ENCODE assay signal across 8 mouse cellular contexts in genomic region chr19:45056364-45056763, GRCm38 (mm10). TPM values are rescaled to one million over a fixed set of nuclear protein-coding genes. Genes with fewer than 3 reads are reported as not detected.
DNase-seq lines count a peak whose midpoint lies in the region; ATAC-seq and TF ChIP-seq lines count a peak whose summit lies in the region.

No protein-coding gene starts in this region.

- ATAC-seq in midbrain, postnatal 0 days (ENCODE audit: low FRiP score) = no peak

- peak; percentile 82 for TF ChIP-seq CTCF in heart, adult 2 months (IDR thresholded peaks at IDR 0.05)
- TF ChIP-seq CTCF in midbrain, postnatal 0 days (IDR thresholded peaks at IDR 0.05) = peak; percentile 79

- H3K9me3 ChIP-seq in midbrain, postnatal 0 days (ENCODE audit: low read length) = no peaks in the 10 kb centered on the region

- no peak overlapping the region for H3K9ac ChIP-seq in heart, adult 2 months (ENCODE audit: low read depth, low read length)
- no peak overlapping the region for H3K9ac ChIP-seq in midbrain, postnatal 0 days (replicated peaks; ENCODE audit: low read length, poor library complexity, severe bottlenecking)

- TF ChIP-seq EP300 in heart, adult 2 months (IDR thresholded peaks at IDR 0.05; ENCODE audit: insufficient read depth, low read depth, low read length) = no peak

- no peak for TF ChIP-seq POLR2A in heart, adult 2 months (IDR thresholded peaks at IDR 0.05; ENCODE audit: insufficient read depth, low read depth, low read length)

- intact Hi-C loops in heart, adult 2 months (cut with DNase I) = no loop called here
- intact Hi-C loops in heart, postnatal 36 days (cut with DNase I) = no loop called here

- H3K79me2 ChIP-seq in heart, adult 2 months (replicated peaks; ENCODE audit: control insufficient read depth, insufficient read depth, low read length) = no peaks in the 10 kb centered on the region

- peak in 1 of 2 experiments; percentile 39 for DNase-seq in heart, adult 2 months
- no peak for DNase-seq in heart, postnatal 36 days
- DNase-seq in ES-CJ7 (ENCODE audit: low read depth, low spot score) = peak; percentile 63
- DNase-seq in embryo, embryonic 10.5 days (ENCODE audit: low spot score) = peak; percentile 74
- DNase-seq in kidney, postnatal 10 days = peak; percentile 52
- DNase-seq in midbrain, postnatal 0 days (ENCODE audit: low spot score) = peak; percentile 78
- no peak for DNase-seq in T-cell, adult 2 months (ENCODE audit: low spot score)
- no peak for DNase-seq in gastrocnemius, postnatal 4 days (ENCODE audit: low spot score in 2 of 2)

- peaks cover 5% of the 10 kb centered on the region for H3K4me1 ChIP-seq in heart, adult 2 months (ENCODE audit: control insufficient read depth, insufficient read depth, low read length)
- peaks cover 12% of the 10 kb centered on the region; the same call in 1 of the 2 replicates for H3K4me1 ChIP-seq in midbrain, postnatal 0 days (ENCODE audit: insufficient read depth, low read length)

- WGBS in heart, adult 2 months = 35% methylated on average over 4 of the region's 4 CpGs
- 37% methylated on average over 4 of the region's 4 CpGs for WGBS in midbrain, postnatal 0 days

- no peaks in the 10 kb centered on the region; the same call in 1 of the 2 replicates for H3K36me3 ChIP-seq in heart, adult 2 months (ENCODE audit: control insufficient read depth, insufficient read depth, low read length)
- H3K36me3 ChIP-seq in midbrain, postnatal 0 days (ENCODE audit: insufficient read depth, low read length) = peaks cover 34% of the 10 kb centered on the region

- no peak overlapping the region for H3K4me3 ChIP-seq in heart, adult 2 months
- no peak overlapping the region for H3K4me3 ChIP-seq in midbrain, postnatal 0 days (ENCODE audit: low read depth, low read length)

- H3K27me3 ChIP-seq in heart, adult 2 months (ENCODE audit: control insufficient read depth, insufficient read depth, low read length) = no peaks in the 10 kb centered on the region
- no peaks in the 10 kb centered on the region for H3K27me3 ChIP-seq in midbrain, postnatal 0 days (ENCODE audit: insufficient read depth, low read length)

- no peak overlapping the region for H3K4me2 ChIP-seq in midbrain, postnatal 0 days (ENCODE audit: low read depth, low read length, poor library complexity, severe bottlenecking)

- H3K27ac ChIP-seq in heart, adult 2 months = no peak overlapping the region
- peak overlapping the region; percentile 91; the same call in 1 of the 2 replicates for H3K27ac ChIP-seq in midbrain, postnatal 0 days (ENCODE audit: low read depth, low read length)

RNA-seq across cellular contexts. Expression of gene Sfxn3, which starts 9.1 kb away (rescaled TPM):
- 10 to 100 TPM; 10.0 to 11.1 TPM for total RNA-seq in heart, adult 2 months (2021)
- polyA plus RNA-seq in heart, adult 2 months (2012; rRNA removed) = 15.5 and 18.7 TPM in 2 replicates
- 10 to 100 TPM; 11.6 to 14.2 TPM for total RNA-seq in heart, postnatal 36 days (2021)
- total RNA-seq in midbrain, postnatal 0 days (2014; rRNA removed) = 72.2 and 85.8 TPM in 2 replicates
- 101 and 102 TPM in 2 replicates for polyA plus RNA-seq in midbrain, postnatal 0 days (2015; fragmentation: Nextera tagmentation; extraction: Ambion mirVana)
- 10 to 100 TPM; 24.1 to 25.2 TPM for total RNA-seq in gastrocnemius, postnatal 4 days (2021)

RNA-seq across cellular contexts. Expression of gene Pdzd7, which starts 10.8 kb away (rescaled TPM):
- total RNA-seq in heart, adult 2 months (2021) = under 1 TPM in 1 of 2 experiments, not detected in 1; 0.08 TPM
- polyA plus RNA-seq in heart, adult 2 months (2012; rRNA removed) = 0.38 and 0.43 TPM in 2 replicates
- total RNA-seq in heart, postnatal 36 days (2021) = under 1 TPM; 0.11 to 0.19 TPM
- 5.9 and 7.2 TPM in 2 replicates for total RNA-seq in midbrain, postnatal 0 days (2014; rRNA removed)
- polyA plus RNA-seq in midbrain, postnatal 0 days (2015; fragmentation: Nextera tagmentation; extraction: Ambion mirVana) = 2.9 and 3.4 TPM in 2 replicates
- total RNA-seq in gastrocnemius, postnatal 4 days (2021) = 1 to 10 TPM; 1.2 to 2.0 TPM

RNA-seq across cellular contexts. Expression of gene Kazald1, which starts 18.7 kb away (rescaled TPM):
- 1 to 10 TPM; 3.6 to 3.9 TPM for total RNA-seq in heart, adult 2 months (2021)
- polyA plus RNA-seq in heart, adult 2 months (2012; rRNA removed) = 4.2 and 4.6 TPM in 2 replicates
- total RNA-seq in heart, postnatal 36 days (2021) = 1 to 10 TPM; 4.6 to 4.8 TPM
- total RNA-seq in midbrain, postnatal 0 days (2014; rRNA removed) = 0.94 and 2.2 TPM in 2 replicates
- polyA plus RNA-seq in midbrain, postnatal 0 days (2015; fragmentation: Nextera tagmentation; extraction: Ambion mirVana) = 2.2 and 2.3 TPM in 2 replicates
- total RNA-seq in gastrocnemius, postnatal 4 days (2021) = 1 to 10 TPM; 8.0 to 8.9 TPM

RNA-seq across cellular contexts. Expression of gene Lzts2, which starts 42.1 kb away (rescaled TPM):
- 10 to 100 TPM; 59.1 to 68.1 TPM for total RNA-seq in heart, adult 2 months (2021)
- 48.8 and 61.6 TPM in 2 replicates for polyA plus RNA-seq in heart, adult 2 months (2012; rRNA removed)
- 10 to 100 TPM; 61.0 to 69.7 TPM for total RNA-seq in heart, postnatal 36 days (2021)
- total RNA-seq in midbrain, postnatal 0 days (2014; rRNA removed) = 32.8 and 40.4 TPM in 2 replicates
- 12.9 TPM in 2 replicates for polyA plus RNA-seq in midbrain, postnatal 0 days (2015; fragmentation: Nextera tagmentation; extraction: Ambion mirVana)
- 10 to 100 TPM; 58.5 to 59.4 TPM for total RNA-seq in gastrocnemius, postnatal 4 days (2021)

RNA-seq across cellular contexts. Expression of gene Mrpl43, which starts 50.1 kb away (rescaled TPM):
- 10 to 100 TPM; 45.6 to 53.6 TPM for total RNA-seq in heart, adult 2 months (2021)
- polyA plus RNA-seq in heart, adult 2 months (2012; rRNA removed) = 55.8 and 64.7 TPM in 2 replicates
- 10 to 100 TPM; 48.6 to 52.3 TPM for total RNA-seq in heart, postnatal 36 days (2021)
- 55.7 and 87.6 TPM in 2 replicates for total RNA-seq in midbrain, postnatal 0 days (2014; rRNA removed)
- 98.8 and 105 TPM in 2 replicates for polyA plus RNA-seq in midbrain, postnatal 0 days (2015; fragmentation: Nextera tagmentation; extraction: Ambion mirVana)
- 10 to 100 TPM; 34.8 to 37.5 TPM for total RNA-seq in gastrocnemius, postnatal 4 days (2021)

Comparison
In these comparisons a context has a peak if more than half of its experiments do, and no peak if none do; other contexts are left out.
1. DNase-seq: peak in ES-CJ7 (single experiment), embryo, embryonic 10.5 days (single experiment), kidney, postnatal 10 days (single experiment) and midbrain, postnatal 0 days (single experiment); none in heart, postnatal 36 days (0 of 2), T-cell, adult 2 months (single experiment) and gastrocnemius, postnatal 4 days (0 of 2).